Mouse (Mus musculus): ENCODE measurements around the gene Mgst3. TPM values are rescaled to one million over a fixed set of nuclear protein-coding genes. Genes with fewer than 3 reads are reported as not detected.

Gene Mgst3
- polyA plus RNA-seq, 1 experiment: 272 TPM

DNA sequence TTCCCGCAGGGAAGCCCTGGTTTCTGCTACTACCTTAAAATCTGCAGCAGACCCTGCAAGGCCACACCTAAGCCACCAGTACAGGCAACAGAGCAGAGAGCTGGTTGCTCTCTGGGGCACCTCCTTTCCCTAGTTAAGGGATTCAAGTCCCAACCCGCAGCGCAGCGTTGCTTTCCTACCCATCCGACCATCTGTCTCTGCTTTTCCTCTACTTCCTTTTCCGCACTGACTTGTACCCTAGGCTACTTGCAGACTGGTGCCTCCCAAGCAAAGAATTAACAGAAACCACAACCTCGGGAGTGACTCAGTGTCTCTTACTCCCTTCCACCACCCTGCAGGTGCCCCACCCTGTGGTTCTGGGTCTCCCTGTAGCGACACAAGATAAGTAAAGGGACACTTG is 954 bp downstream of the Mgst3 start:
- Histone ChIP-seq H3K4me1 (ENCODE audit: control insufficient read depth, insufficient read depth, low read length) (peaks cover 11% of the 10 kb centered on the region; the same call in 1 of the 2 replicates), H3K27ac (ENCODE audit: insufficient read depth, low read length) (peak overlapping the region; percentile 49), H3K4me3 (replicated peaks; ENCODE audit: insufficient read depth, low read depth, low read length) (peak overlapping the region; percentile 97), H3K27me3 (ENCODE audit: control insufficient read depth, insufficient read depth, low read length) (no peaks in the 10 kb centered on the region)
- no peak for TF ChIP-seq CTCF (IDR thresholded peaks at IDR 0.05; ENCODE audit: borderline replicate concordance, insufficient read depth, low read depth, low read length)
- peak; percentile 73 to 78 for DNase-seq
- WGBS: 2% methylated on average over 8 of the region's 8 CpGs

DNA sequence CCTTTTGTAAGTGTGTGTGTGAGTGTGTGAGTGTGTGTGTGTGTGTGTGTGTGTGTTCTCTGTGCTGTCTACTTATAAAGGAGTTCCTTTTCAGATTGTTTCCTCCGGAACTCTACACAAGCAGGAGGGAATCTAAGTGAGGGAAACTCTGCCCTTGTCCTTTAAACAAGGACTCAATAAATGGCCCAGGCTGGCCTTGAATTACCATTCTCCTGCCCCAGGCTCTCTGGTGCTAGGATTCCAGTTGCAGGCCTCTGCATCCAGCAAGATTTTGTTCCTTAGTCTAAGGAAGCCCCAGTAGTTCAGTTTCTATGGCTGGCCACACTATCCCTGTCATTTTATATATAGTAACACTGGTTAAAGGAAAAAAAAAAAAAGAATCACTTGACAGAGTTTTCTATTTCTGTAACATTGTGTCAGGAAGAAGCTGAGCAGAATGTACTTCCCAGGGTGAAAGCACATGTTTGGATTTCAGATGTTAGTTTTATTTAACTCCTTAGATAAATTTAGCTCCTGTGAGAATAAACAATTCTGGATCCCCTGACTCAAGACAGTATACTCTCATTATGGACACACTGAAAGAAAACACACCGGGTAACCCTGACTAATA is 1.5 kb downstream of the Mgst3 start:
- H3K4me3 ChIP-seq (replicated peaks; ENCODE audit: insufficient read depth, low read depth, low read length): peak overlapping the region; percentile 97
- DNase-seq: no peak
- no peaks in the 10 kb centered on the region for H3K27me3 ChIP-seq (ENCODE audit: control insufficient read depth, insufficient read depth, low read length)
- peak overlapping the region; percentile 70 for H3K27ac ChIP-seq (ENCODE audit: insufficient read depth, low read length)
- WGBS: 31% methylated on average over 2 of the region's 2 CpGs
- H3K4me1 ChIP-seq (ENCODE audit: control insufficient read depth, insufficient read depth, low read length): peaks cover 11% of the 10 kb centered on the region; the same call in 1 of the 2 replicates
- TF ChIP-seq CTCF (IDR thresholded peaks at IDR 0.05; ENCODE audit: borderline replicate concordance, insufficient read depth, low read depth, low read length): no peak
- TF ChIP-seq POLR2A (IDR thresholded peaks at IDR 0.05; ENCODE audit: borderline replicate concordance, insufficient read depth, low read length): no peak

DNA sequence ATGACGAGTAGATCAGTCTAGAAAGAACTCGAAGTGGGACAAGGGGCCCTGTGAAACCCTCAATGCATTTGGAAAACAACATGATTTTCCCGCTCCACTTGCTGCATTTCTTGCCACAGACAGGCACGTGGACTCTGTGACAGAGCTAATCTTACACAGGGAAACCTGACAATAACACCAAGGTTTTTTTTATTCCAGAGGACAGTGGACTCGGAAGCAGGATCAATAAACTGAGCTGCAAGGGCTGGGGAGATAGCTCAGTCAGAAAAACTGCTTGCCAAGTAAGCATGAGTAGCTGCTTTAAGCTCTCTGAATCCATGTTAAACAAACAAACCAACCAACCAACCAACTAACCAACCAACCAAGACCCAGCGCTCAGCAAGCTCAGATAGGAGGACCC is 2.4 kb downstream of the Mgst3 start:
- no peak overlapping the region for H3K27ac ChIP-seq (ENCODE audit: insufficient read depth, low read length)
- H3K4me1 ChIP-seq (ENCODE audit: control insufficient read depth, insufficient read depth, low read length): peaks cover 11% of the 10 kb centered on the region; the same call in 1 of the 2 replicates
- TF ChIP-seq CTCF (IDR thresholded peaks at IDR 0.05; ENCODE audit: borderline replicate concordance, insufficient read depth, low read depth, low read length) (no peak), POLR2A (IDR thresholded peaks at IDR 0.05; ENCODE audit: borderline replicate concordance, insufficient read depth, low read length) (no peak)
- WGBS: 62% methylated on average over 6 of the region's 6 CpGs
- no peak for DNase-seq
- no peak overlapping the region for H3K4me3 ChIP-seq (replicated peaks; ENCODE audit: insufficient read depth, low read depth, low read length)
- no peaks in the 10 kb centered on the region for H3K27me3 ChIP-seq (ENCODE audit: control insufficient read depth, insufficient read depth, low read length)

DNA sequence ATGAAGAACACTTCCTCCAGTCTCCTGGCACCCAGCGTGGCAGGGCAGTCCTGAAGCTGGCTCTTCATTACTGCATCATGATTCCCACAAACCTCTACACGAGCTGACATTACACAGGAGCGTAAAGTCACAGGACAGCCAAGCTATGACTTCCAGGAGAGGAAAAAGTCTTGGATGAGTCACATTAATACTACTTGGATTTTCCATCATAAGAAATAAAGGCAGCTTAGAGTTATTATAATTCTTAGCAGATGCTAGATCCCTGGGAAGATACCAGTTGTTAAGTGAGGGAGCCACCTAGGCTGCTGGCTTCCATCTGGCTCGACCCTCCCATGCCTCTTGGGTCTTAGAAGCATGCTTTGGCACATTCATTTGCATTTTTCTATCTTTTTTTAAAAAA is 3.3 kb downstream of the Mgst3 start:
- DNase-seq: no peak
- TF ChIP-seq CTCF (IDR thresholded peaks at IDR 0.05; ENCODE audit: borderline replicate concordance, insufficient read depth, low read depth, low read length): no peak
- TF ChIP-seq POLR2A (IDR thresholded peaks at IDR 0.05; ENCODE audit: borderline replicate concordance, insufficient read depth, low read length): no peak
- H3K4me1 ChIP-seq (ENCODE audit: control insufficient read depth, insufficient read depth, low read length): peaks cover 11% of the 10 kb centered on the region; the same call in 1 of the 2 replicates
- no peaks in the 10 kb centered on the region for H3K27me3 ChIP-seq (ENCODE audit: control insufficient read depth, insufficient read depth, low read length)
- no peak overlapping the region for H3K27ac ChIP-seq (ENCODE audit: insufficient read depth, low read length)
- 54% methylated on average over 4 of the region's 4 CpGs for WGBS
- no peak overlapping the region for H3K4me3 ChIP-seq (replicated peaks; ENCODE audit: insufficient read depth, low read depth, low read length)

DNA sequence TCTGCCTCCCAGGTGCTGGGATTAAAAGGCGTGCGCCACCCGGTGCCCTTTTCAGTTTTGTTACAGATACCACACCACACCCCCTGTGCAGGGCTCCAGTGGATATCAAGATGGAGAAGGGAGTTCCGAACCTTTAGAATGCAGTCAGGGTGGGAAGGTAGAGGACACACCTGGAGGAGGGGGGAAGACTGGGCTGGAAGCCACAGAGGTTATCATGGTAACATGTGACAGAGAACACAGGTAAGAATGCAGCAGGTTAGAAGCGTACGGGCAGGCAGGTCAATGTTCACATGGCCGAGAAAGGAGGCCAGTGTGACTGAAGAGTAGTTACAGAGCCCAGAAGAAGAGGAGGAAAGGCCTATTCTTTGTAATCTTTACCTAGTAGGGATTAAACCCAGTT is 4.1 kb downstream of the Mgst3 start:
- no peak for DNase-seq
- TF ChIP-seq POLR2A (IDR thresholded peaks at IDR 0.05; ENCODE audit: borderline replicate concordance, insufficient read depth, low read length) (no peak), CTCF (IDR thresholded peaks at IDR 0.05; ENCODE audit: borderline replicate concordance, insufficient read depth, low read depth, low read length) (no peak)
- peaks cover 11% of the 10 kb centered on the region; the same call in 1 of the 2 replicates for H3K4me1 ChIP-seq (ENCODE audit: control insufficient read depth, insufficient read depth, low read length)
- 96% methylated on average over 7 of the region's 7 CpGs for WGBS
- no peak overlapping the region for H3K27ac ChIP-seq (ENCODE audit: insufficient read depth, low read length)
- H3K4me3 ChIP-seq (replicated peaks; ENCODE audit: insufficient read depth, low read depth, low read length): no peak overlapping the region
- no peaks in the 10 kb centered on the region for H3K27me3 ChIP-seq (ENCODE audit: control insufficient read depth, insufficient read depth, low read length)

DNA sequence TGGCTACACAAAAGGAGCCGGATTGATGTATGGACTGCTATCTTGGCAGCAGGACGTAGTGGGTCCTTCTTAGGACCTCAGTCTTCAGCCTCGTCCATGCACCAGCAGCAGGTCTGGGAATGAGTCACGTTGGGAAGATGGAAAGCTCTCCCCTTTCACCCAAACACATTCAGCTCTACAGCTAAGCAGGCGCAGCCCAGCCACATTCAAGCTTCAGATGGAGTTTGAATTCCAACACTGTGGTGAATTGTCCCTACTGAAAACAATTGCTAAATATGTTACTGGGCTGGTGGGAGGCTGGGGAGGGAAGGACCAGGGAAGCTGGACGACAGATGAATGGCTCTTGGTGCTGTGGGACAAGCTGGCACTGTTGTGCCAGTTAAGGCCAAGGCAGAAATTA is 5.1 kb downstream of the Mgst3 start:
- H3K4me1 ChIP-seq (ENCODE audit: control insufficient read depth, insufficient read depth, low read length): peaks cover 11% of the 10 kb centered on the region; the same call in 1 of the 2 replicates
- H3K4me3 ChIP-seq (replicated peaks; ENCODE audit: insufficient read depth, low read depth, low read length): no peak overlapping the region
- H3K27ac ChIP-seq (ENCODE audit: insufficient read depth, low read length): no peak overlapping the region
- H3K27me3 ChIP-seq (ENCODE audit: control insufficient read depth, insufficient read depth, low read length): no peaks in the 10 kb centered on the region
- DNase-seq: no peak
- no peak for TF ChIP-seq CTCF (IDR thresholded peaks at IDR 0.05; ENCODE audit: borderline replicate concordance, insufficient read depth, low read depth, low read length)
- TF ChIP-seq POLR2A (IDR thresholded peaks at IDR 0.05; ENCODE audit: borderline replicate concordance, insufficient read depth, low read length): no peak
- 75% methylated on average over 6 of the region's 6 CpGs for WGBS

DNA sequence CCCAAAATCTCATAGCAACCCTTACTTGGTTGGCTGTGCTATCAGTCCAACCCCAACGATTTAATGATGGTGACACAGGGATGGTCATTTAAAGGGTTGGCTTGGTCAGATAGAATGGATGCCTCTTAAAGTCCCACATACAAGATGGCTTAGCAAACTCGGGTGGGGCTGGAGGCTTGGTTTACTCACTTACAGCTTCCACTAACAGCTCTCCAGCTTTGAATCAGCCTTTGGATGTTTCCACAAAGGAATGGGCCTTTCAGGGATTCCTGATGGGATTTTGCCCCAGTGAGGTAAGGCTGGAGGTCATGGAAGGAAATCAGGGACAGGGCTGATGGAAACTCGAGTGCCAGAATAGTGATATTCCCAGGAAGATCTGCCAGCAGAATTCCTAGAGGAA is 5.8 kb downstream of the Mgst3 start:
- H3K4me3 ChIP-seq (replicated peaks; ENCODE audit: insufficient read depth, low read depth, low read length): no peak overlapping the region
- TF ChIP-seq POLR2A (IDR thresholded peaks at IDR 0.05; ENCODE audit: borderline replicate concordance, insufficient read depth, low read length) (no peak), CTCF (IDR thresholded peaks at IDR 0.05; ENCODE audit: borderline replicate concordance, insufficient read depth, low read depth, low read length) (no peak)
- no peaks in the 10 kb centered on the region for H3K27me3 ChIP-seq (ENCODE audit: control insufficient read depth, insufficient read depth, low read length)
- H3K27ac ChIP-seq (ENCODE audit: insufficient read depth, low read length): no peak overlapping the region
- no peak for DNase-seq
- WGBS: 76% methylated on average over 3 of the region's 3 CpGs
- H3K4me1 ChIP-seq (ENCODE audit: control insufficient read depth, insufficient read depth, low read length): peaks cover 11% of the 10 kb centered on the region; the same call in 1 of the 2 replicates

DNA sequence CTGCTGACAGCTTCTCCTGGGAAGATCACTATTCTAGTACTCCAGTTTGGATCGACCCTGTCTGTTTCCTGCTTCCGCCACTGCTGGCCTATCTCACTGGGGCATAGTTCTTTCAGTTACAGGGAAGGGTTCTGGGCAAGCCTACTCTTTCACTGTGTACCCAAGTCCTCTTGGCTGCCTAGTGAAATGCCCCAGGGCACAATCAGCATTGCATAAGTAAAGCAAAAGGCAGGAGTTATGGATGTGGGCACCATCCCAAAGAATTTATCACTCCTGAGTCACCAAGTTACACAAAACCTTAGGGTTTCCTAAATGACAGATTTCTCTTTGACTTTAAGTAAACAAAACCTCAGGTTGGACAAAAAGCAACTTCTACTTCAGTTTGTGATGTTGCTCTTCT is 6.3 kb downstream of the Mgst3 start:
- no peaks in the 10 kb centered on the region for H3K27me3 ChIP-seq (ENCODE audit: control insufficient read depth, insufficient read depth, low read length)
- H3K4me3 ChIP-seq (replicated peaks; ENCODE audit: insufficient read depth, low read depth, low read length): no peak overlapping the region
- TF ChIP-seq POLR2A (IDR thresholded peaks at IDR 0.05; ENCODE audit: borderline replicate concordance, insufficient read depth, low read length) (no peak), CTCF (IDR thresholded peaks at IDR 0.05; ENCODE audit: borderline replicate concordance, insufficient read depth, low read depth, low read length) (no peak)
- WGBS: 44% methylated on average over 2 of the region's 2 CpGs
- H3K4me1 ChIP-seq (ENCODE audit: control insufficient read depth, insufficient read depth, low read length): peaks cover 12% of the 10 kb centered on the region
- no peak overlapping the region for H3K27ac ChIP-seq (ENCODE audit: insufficient read depth, low read length)
- DNase-seq: no peak

Data from cerebellum, adult 2 months (tissue).